Mouse (Mus musculus) heart, postnatal 25 days (tissue): ENCODE results near the gene Olfr494. TPM values are rescaled to one million over a fixed set of nuclear protein-coding genes. Genes with fewer than 3 reads are reported as not detected.

Source experiments
- DNase-seq: peaks from one replicate; pipeline ENCODE4 v3.0.0; 2022; ENCODE audit warnings: low spot score
- intact Hi-C: fragments of 180-260 bp; cut with DNase I; formaldehyde crosslinking; loops from one replicate; pipeline ENCODE4 v1.15.1; 2025
- total RNA-seq, 2 experiments: library from RNA; stranded (reverse); gene quantifications; 2 replicates each; pipeline ENCODE4 v1.2.3; 2021

Gene Olfr494
- not detected for total RNA-seq

DNA sequence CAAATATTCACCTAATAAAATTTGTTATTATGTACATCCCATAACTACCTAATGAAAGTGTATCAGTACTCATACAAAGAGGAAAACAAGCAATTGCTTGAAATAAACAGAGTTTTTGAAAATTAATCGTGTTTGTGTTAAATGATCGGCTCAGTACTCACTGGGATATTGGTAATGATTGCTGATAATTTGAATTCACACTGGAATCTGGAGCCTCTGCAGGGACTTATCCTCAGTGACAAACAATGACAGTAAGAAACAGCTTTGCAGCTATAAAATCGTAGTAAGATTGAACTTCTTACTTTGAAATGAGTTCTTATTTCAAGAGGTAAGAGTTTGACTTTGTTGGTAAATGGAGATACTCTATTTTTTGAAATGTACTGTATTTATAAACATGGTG is at the start of gene Olfr494:
Gene Olfr494 (plus strand): TSS at position 301 of the 400 bp plus-strand sequence.
- DNase-seq, result no peak
- intact Hi-C loops, result no loop called here

DNA sequence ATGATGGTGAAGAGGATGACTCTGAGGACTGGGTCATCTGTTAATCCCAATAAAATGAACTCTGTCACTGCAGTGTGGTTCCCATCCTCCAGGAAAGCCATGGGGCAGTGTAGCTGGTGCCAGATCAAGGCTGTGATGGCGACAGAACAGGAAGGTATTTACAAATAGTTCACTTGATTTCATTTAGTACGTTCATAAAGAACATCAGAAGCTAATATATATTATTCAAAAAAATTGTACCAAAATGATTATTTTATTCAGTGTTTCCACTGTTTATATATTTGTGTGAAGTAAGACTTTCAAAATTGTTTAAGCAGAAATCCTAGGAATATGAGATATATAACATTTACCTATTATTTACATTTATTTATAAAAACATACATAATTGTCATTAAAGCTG is 41.6 kb upstream of the Olfr494 start, which contains the start of gene Olfr492:
Gene Olfr492 (minus strand): TSS at position 101 of the 400 bp plus-strand sequence.
- no peak for DNase-seq
- intact Hi-C loops, result no loop called here

DNA sequence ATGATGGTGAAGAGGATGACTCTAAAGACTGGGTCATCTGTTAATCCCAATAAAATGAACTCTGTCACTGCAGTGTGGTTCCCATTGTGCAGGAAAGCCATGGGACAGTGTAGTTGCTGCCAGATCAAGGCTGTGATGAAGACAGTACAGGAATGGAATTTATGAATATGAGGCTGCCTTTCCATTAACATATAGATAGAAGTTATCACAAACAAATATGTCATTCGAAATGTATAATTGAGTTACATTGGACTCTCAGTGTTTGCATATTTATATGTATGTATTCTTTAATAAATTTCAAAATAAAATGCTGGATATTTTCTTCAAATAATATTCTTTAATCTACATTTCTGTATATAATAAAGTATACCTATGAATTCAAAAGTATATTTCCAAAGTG is 18.3 kb upstream of the Olfr494 start, which contains the start of gene Olfr493:
Gene Olfr493 (minus strand): TSS at position 101 of the 400 bp plus-strand sequence.
- intact Hi-C loops, result no loop called here
- DNase-seq, result no peak

DNA sequence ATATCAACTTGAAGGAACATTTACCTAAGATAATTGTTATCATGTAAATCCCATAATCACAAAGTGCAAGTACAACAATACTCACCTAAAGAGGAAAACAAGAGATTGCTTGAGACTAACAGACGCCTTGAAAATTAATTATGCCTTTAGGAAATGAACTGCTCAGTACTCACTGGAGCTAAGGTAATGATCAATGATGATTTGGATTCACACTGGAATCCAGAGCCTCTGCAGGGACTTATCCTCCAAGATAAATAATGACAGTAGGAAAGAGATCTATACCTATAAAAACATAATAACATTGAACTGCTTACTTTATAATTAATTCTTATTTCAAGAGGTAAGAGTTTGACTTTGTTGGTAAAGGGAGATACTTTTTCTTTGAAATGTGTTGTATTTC is 27.7 kb downstream of the Olfr494 start, which contains the start of gene Olfr495:
Gene Olfr495 (plus strand): TSS at position 301 of the 400 bp plus-strand sequence.
- DNase-seq, result no peak
- intact Hi-C loops, result no loop called here

Other genes starting within 250 kb of the Olfr494 start
- gene Olfr484, start 237.9 kb upstream of the Olfr494 start, total RNA-seq, result not detected
- not detected for gene Olfr485, start 205.5 kb upstream of the Olfr494 start, total RNA-seq
- not detected for gene Olfr486, start 192.6 kb upstream of the Olfr494 start, total RNA-seq
- not detected for gene Olfr487, start 150.7 kb upstream of the Olfr494 start, total RNA-seq
- not detected for gene Olfr488, start 107.0 kb upstream of the Olfr494 start, total RNA-seq
- not detected for gene Olfr490, start 76.4 kb upstream of the Olfr494 start, total RNA-seq
- gene Olfr491, start 51.9 kb upstream of the Olfr494 start, total RNA-seq, result not detected
- not detected for gene Olfr492, start 41.7 kb upstream of the Olfr494 start, total RNA-seq
- gene Olfr493, start 18.4 kb upstream of the Olfr494 start, total RNA-seq, result not detected
- not detected for gene Olfr495, start 27.8 kb downstream of the Olfr494 start, total RNA-seq
- not detected for gene Olfr497, start 55.1 kb downstream of the Olfr494 start, total RNA-seq
- gene Olfr498, start 100.0 kb downstream of the Olfr494 start, total RNA-seq, result not detected
- not detected for gene Olfr502, start 159.7 kb downstream of the Olfr494 start, total RNA-seq
- not detected for gene Olfr503, start 179.2 kb downstream of the Olfr494 start, total RNA-seq
- not detected for gene Olfr504, start 200.5 kb downstream of the Olfr494 start, total RNA-seq
- gene Olfr506, start 245.5 kb downstream of the Olfr494 start, total RNA-seq, result not detected